Mouse (Mus musculus): ENCODE data around the gene Fbxo40.

DNA sequence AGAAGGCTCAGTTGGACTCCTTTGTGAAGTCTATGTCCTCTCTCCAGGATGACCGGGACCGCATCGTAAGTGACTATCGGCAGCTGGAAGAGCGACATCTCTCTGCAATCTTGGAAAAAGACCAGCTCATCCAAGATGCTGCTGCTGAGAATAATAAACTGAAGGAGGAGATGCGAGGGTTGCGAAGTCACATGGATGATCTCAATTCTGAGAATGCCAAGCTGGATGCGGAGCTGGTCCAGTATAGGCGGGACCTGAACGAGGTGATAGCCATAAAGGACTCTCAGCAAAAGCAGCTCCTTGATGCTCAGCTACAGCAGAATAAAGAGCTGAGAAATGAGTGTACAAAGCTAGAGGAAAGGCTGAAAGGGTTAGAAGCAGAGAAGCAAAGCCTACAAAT, 71.8 kb downstream of the Fbxo40 start:
- no peak for TF ChIP-seq USF2 (conservative IDR thresholded peaks at IDR 0.05; ENCODE audit: low read depth, low read length)
- TF ChIP-seq CTCF (conservative IDR thresholded peaks at IDR 0.05 in 1 of 2, IDR thresholded peaks at IDR 0.05 in 1 of 2; ENCODE audit: low read depth in 2 of 2, low read length in 2 of 2) = no peak
- TF ChIP-seq ZNF384 (IDR thresholded peaks at IDR 0.05; ENCODE audit: low read depth, low read length) = no peak
- no peak for TF ChIP-seq MEF2A (IDR thresholded peaks at IDR 0.05; ENCODE audit: borderline replicate concordance, low read depth, low read length)
- no peak for TF ChIP-seq TCF12 (IDR thresholded peaks at IDR 0.05; ENCODE audit: low read depth, low read length)
- TF ChIP-seq MAFK (IDR thresholded peaks at IDR 0.05; ENCODE audit: insufficient replicate concordance, low read length) = no peak
- no peak for TF ChIP-seq ZMIZ1 (IDR thresholded peaks at IDR 0.05; ENCODE audit: low read depth, low read length)
